Mouse (Mus musculus): ENCODE data around the gene Fgfr2. TPM values are rescaled to one million over a fixed set of nuclear protein-coding genes. Genes with fewer than 3 reads are reported as not detected.
"Not testable (repeated sequence)": the region's sequence is repeated elsewhere in the genome, so short reads cannot be mapped to it uniquely, and the experiment has no call there.

Fgfr2 gene
- polyA plus RNA-seq, 1 experiment from 2014 or later = 93.6 TPM

- ATAC-seq (replicated peaks; ENCODE audit: low FRiP score); H3K9me3 ChIP-seq (ENCODE audit: control insufficient read depth, low read length); H3K4me1 ChIP-seq (replicated peaks; ENCODE audit: control insufficient read depth, insufficient read depth, low read length); H3K4me3 ChIP-seq (ENCODE audit: low read depth, low read length); H3K4me2 ChIP-seq (ENCODE audit: low read depth, low read length, severe bottlenecking); H3K27me3 ChIP-seq (ENCODE audit: control insufficient read depth, insufficient read depth, low read length); DNase-seq (ENCODE audit: low spot score); H3K36me3 ChIP-seq (ENCODE audit: control insufficient read depth, insufficient read depth, low read length); H3K9ac ChIP-seq (ENCODE audit: low read length); H3K27ac ChIP-seq (ENCODE audit: low read depth, low read length): not testable (repeated sequence)
- 93% methylated on average over 6 of the region's 7 CpGs for WGBS
Measured at GRCm38 (mm10) chr7:131391761-131392160, 1731.4 kb downstream of the Fgfr2 start.

GRCm38 (mm10) chr7:131371880-131372651 lies 1751.1 kb downstream of the Fgfr2 start:
- no peak for DNase-seq (ENCODE audit: low spot score)

GRCm38 (mm10) chr7:131371470-131371860 lies 1751.7 kb downstream of the Fgfr2 start:
- DNase-seq (ENCODE audit: low spot score) = no peak
- peak overlapping the region; percentile 68 for H3K27ac ChIP-seq (ENCODE audit: low read depth, low read length)
- H3K4me3 ChIP-seq (ENCODE audit: low read depth, low read length) = peak overlapping the region; percentile 73
- 6% methylated on average over 9 of the region's 9 CpGs for WGBS
- peak overlapping the region; percentile 82 for H3K4me2 ChIP-seq (ENCODE audit: low read depth, low read length, severe bottlenecking)
- peak; percentile 48; the same call in 1 of the 2 replicates for ATAC-seq (replicated peaks; ENCODE audit: low FRiP score)
- H3K27me3 ChIP-seq (ENCODE audit: control insufficient read depth, insufficient read depth, low read length) = no peaks in the 10 kb centered on the region
- no peaks in the 10 kb centered on the region for H3K9me3 ChIP-seq (ENCODE audit: control insufficient read depth, low read length)
- H3K9ac ChIP-seq (ENCODE audit: low read length) = peak overlapping the region; percentile 96
- no peaks in the 10 kb centered on the region for H3K4me1 ChIP-seq (replicated peaks; ENCODE audit: control insufficient read depth, insufficient read depth, low read length)
- no peaks in the 10 kb centered on the region; the same call in 1 of the 2 replicates for H3K36me3 ChIP-seq (ENCODE audit: control insufficient read depth, insufficient read depth, low read length)

More at GRCm38 (mm10) chr7:131371880-131372651, 1751.1 kb downstream of the Fgfr2 start:
- 73% methylated on average over 9 of the region's 9 CpGs for WGBS
- no peaks in the 10 kb centered on the region for H3K9me3 ChIP-seq (ENCODE audit: control insufficient read depth, low read length)
- H3K9ac ChIP-seq (ENCODE audit: low read length) = peak overlapping the region; percentile 96; the same call in 1 of the 2 replicates
- no peaks in the 10 kb centered on the region for H3K4me1 ChIP-seq (replicated peaks; ENCODE audit: control insufficient read depth, insufficient read depth, low read length)
- H3K4me2 ChIP-seq (ENCODE audit: low read depth, low read length, severe bottlenecking) = peak overlapping the region; percentile 82; the same call in 1 of the 2 replicates
- peak overlapping the region; percentile 73; the same call in 1 of the 2 replicates for H3K4me3 ChIP-seq (ENCODE audit: low read depth, low read length)
- no peaks in the 10 kb centered on the region for H3K27me3 ChIP-seq (ENCODE audit: control insufficient read depth, insufficient read depth, low read length)
- ATAC-seq (replicated peaks; ENCODE audit: low FRiP score) = no peak
- no peaks in the 10 kb centered on the region; the same call in 1 of the 2 replicates for H3K36me3 ChIP-seq (ENCODE audit: control insufficient read depth, insufficient read depth, low read length)
- no peak overlapping the region for H3K27ac ChIP-seq (ENCODE audit: low read depth, low read length)

- Histone ChIP-seq H3K4me2 (ENCODE audit: low read depth, low read length, severe bottlenecking) (peak within 1 kb of the TSS; percentile 82), H3K9me3 (ENCODE audit: control insufficient read depth, low read length) (no peaks in the 10 kb centered on the region), H3K9ac (ENCODE audit: low read length) (peak within 1 kb of the TSS; percentile 96), H3K4me3 (ENCODE audit: low read depth, low read length) (peak within 1 kb of the TSS; percentile 73), H3K27ac (ENCODE audit: low read depth, low read length) (peak within 1 kb of the TSS; percentile 68), H3K27me3 (ENCODE audit: control insufficient read depth, insufficient read depth, low read length) (no peaks in the 10 kb centered on the region), H3K4me1 (replicated peaks; ENCODE audit: control insufficient read depth, insufficient read depth, low read length) (no peaks in the 10 kb centered on the region), H3K36me3 (ENCODE audit: control insufficient read depth, insufficient read depth, low read length) (no peaks in the 10 kb centered on the region; the same call in 1 of the 2 replicates)
- DNase-seq (ENCODE audit: low spot score) (peak; percentile 94), ATAC-seq (replicated peaks; ENCODE audit: low FRiP score) (peak; percentile 95)
- 5% methylated on average over 47 of the region's 47 CpGs for WGBS
Measured at GRCm38 (mm10) chr7:131370648-131371469, 1752.3 kb downstream of the Fgfr2 start, which contains the start of gene Pstk. TSS of gene Pstk (plus strand) at chr7:131371141.

GRCm38 (mm10) chr7:131364131-131364530 lies 1759.0 kb downstream of the Fgfr2 start:
- Histone ChIP-seq H3K4me3 (ENCODE audit: low read depth, low read length) (no peak overlapping the region), H3K36me3 (ENCODE audit: control insufficient read depth, insufficient read depth, low read length) (no peaks in the 10 kb centered on the region), H3K9me3 (ENCODE audit: control insufficient read depth, low read length) (no peaks in the 10 kb centered on the region), H3K4me2 (ENCODE audit: low read depth, low read length, severe bottlenecking) (no peak overlapping the region), H3K27ac (ENCODE audit: low read depth, low read length) (no peak overlapping the region), H3K27me3 (ENCODE audit: control insufficient read depth, insufficient read depth, low read length) (no peaks in the 10 kb centered on the region), H3K9ac (ENCODE audit: low read length) (no peak overlapping the region), H3K4me1 (replicated peaks; ENCODE audit: control insufficient read depth, insufficient read depth, low read length) (peaks cover 5% of the 10 kb centered on the region; the same call in 1 of the 2 replicates)
- DNase-seq (ENCODE audit: low spot score) = no peak
- 95% methylated on average over 8 of the region's 8 CpGs for WGBS
- no peak for ATAC-seq (replicated peaks; ENCODE audit: low FRiP score)

- H3K4me2 ChIP-seq (ENCODE audit: low read depth, low read length, severe bottlenecking) = peak within 1 kb of the TSS; percentile 95
- H3K27ac ChIP-seq (ENCODE audit: low read depth, low read length) = peak within 1 kb of the TSS; percentile 82
- peak within 1 kb of the TSS; percentile 96 for H3K9ac ChIP-seq (ENCODE audit: low read length)
- DNase-seq (ENCODE audit: low spot score) (peak; percentile 98), ATAC-seq (replicated peaks; ENCODE audit: low FRiP score) (peak; percentile 96)
- H3K9me3 ChIP-seq (ENCODE audit: control insufficient read depth, low read length) = no peaks in the 10 kb centered on the region
- H3K27me3 ChIP-seq (ENCODE audit: control insufficient read depth, insufficient read depth, low read length) = no peaks in the 10 kb centered on the region
- peaks cover 5% of the 10 kb centered on the region; the same call in 1 of the 2 replicates for H3K4me1 ChIP-seq (replicated peaks; ENCODE audit: control insufficient read depth, insufficient read depth, low read length)
- WGBS = under 1% methylated on average over 55 of the region's 55 CpGs
- no peaks in the 10 kb centered on the region for H3K36me3 ChIP-seq (ENCODE audit: control insufficient read depth, insufficient read depth, low read length)
- peak within 1 kb of the TSS; percentile 78 for H3K4me3 ChIP-seq (ENCODE audit: low read depth, low read length)
Measured at GRCm38 (mm10) chr7:131362615-131363300, 1760.4 kb downstream of the Fgfr2 start, which contains the start of gene 2310057M21Rik. TSS of gene 2310057M21Rik (minus strand) at chr7:131362759.

GRCm38 (mm10) chr7:131362269-131362614 lies 1760.9 kb downstream of the Fgfr2 start:
- H3K9ac ChIP-seq (ENCODE audit: low read length) = peak overlapping the region; percentile 96
- no peaks in the 10 kb centered on the region for H3K9me3 ChIP-seq (ENCODE audit: control insufficient read depth, low read length)
- H3K4me1 ChIP-seq (replicated peaks; ENCODE audit: control insufficient read depth, insufficient read depth, low read length) = peaks cover 5% of the 10 kb centered on the region; the same call in 1 of the 2 replicates
- peak overlapping the region; percentile 95 for H3K4me2 ChIP-seq (ENCODE audit: low read depth, low read length, severe bottlenecking)
- H3K27me3 ChIP-seq (ENCODE audit: control insufficient read depth, insufficient read depth, low read length) = no peaks in the 10 kb centered on the region
- ATAC-seq (replicated peaks; ENCODE audit: low FRiP score) (peak; percentile 80), DNase-seq (ENCODE audit: low spot score) (no peak)
- H3K27ac ChIP-seq (ENCODE audit: low read depth, low read length) = peak overlapping the region; percentile 70
- no peaks in the 10 kb centered on the region; the same call in 1 of the 2 replicates for H3K36me3 ChIP-seq (ENCODE audit: control insufficient read depth, insufficient read depth, low read length)
- peak overlapping the region; percentile 78 for H3K4me3 ChIP-seq (ENCODE audit: low read depth, low read length)
- WGBS = under 1% methylated on average over 35 of the region's 35 CpGs

GRCm38 (mm10) chr7:131356105-131356504 lies 1767.0 kb downstream of the Fgfr2 start:
- Histone ChIP-seq H3K36me3 (ENCODE audit: control insufficient read depth, insufficient read depth, low read length) (peaks cover 4% of the 10 kb centered on the region; the same call in 1 of the 2 replicates), H3K27me3 (ENCODE audit: control insufficient read depth, insufficient read depth, low read length) (no peaks in the 10 kb centered on the region), H3K9me3 (ENCODE audit: control insufficient read depth, low read length) (no peaks in the 10 kb centered on the region), H3K4me2 (ENCODE audit: low read depth, low read length, severe bottlenecking) (no peak overlapping the region), H3K9ac (ENCODE audit: low read length) (no peak overlapping the region), H3K27ac (ENCODE audit: low read depth, low read length) (no peak overlapping the region), H3K4me1 (replicated peaks; ENCODE audit: control insufficient read depth, insufficient read depth, low read length) (no peaks in the 10 kb centered on the region), H3K4me3 (ENCODE audit: low read depth, low read length) (no peak overlapping the region)
- DNase-seq (ENCODE audit: low spot score) (no peak), ATAC-seq (replicated peaks; ENCODE audit: low FRiP score) (no peak)
- 97% methylated on average over 13 of the region's 13 CpGs for WGBS
